ENCODE assay signal across 8 mouse cellular contexts in genomic region chr5:143547866-143548265, GRCm38 (mm10). TPM values are rescaled to one million over a fixed set of nuclear protein-coding genes. Genes with fewer than 3 reads are reported as not detected.
DNase-seq lines count a peak whose midpoint lies in the region; ATAC-seq lines count a peak whose summit lies in the region.

No protein-coding gene starts in this region.

- H3K4me3 ChIP-seq in kidney, embryonic 15.5 days (replicated peaks), result peak overlapping the region; percentile 70
- H3K4me3 ChIP-seq in embryonic facial prominence, embryonic 10.5 days, result peak overlapping the region; percentile 86
- H3K4me3 ChIP-seq in hindbrain, embryonic 14.5 days (replicated peaks; ENCODE audit: low read length), result no peak overlapping the region
- H3K4me3 ChIP-seq in midbrain, embryonic 15.5 days, result peak overlapping the region; percentile 57; the same call in 1 of the 2 replicates

- H3K27ac ChIP-seq in kidney, embryonic 15.5 days, result peak overlapping the region; percentile 83
- no peak overlapping the region; the same call in 1 of the 2 replicates for H3K27ac ChIP-seq in embryonic facial prominence, embryonic 10.5 days (replicated peaks)
- no peak overlapping the region for H3K27ac ChIP-seq in hindbrain, embryonic 14.5 days
- H3K27ac ChIP-seq in midbrain, embryonic 15.5 days, result peak overlapping the region; percentile 88

- peaks cover 11% of the 10 kb centered on the region; the same call in 1 of the 2 replicates for H3K36me3 ChIP-seq in kidney, embryonic 15.5 days
- peaks cover 13% of the 10 kb centered on the region for H3K36me3 ChIP-seq in embryonic facial prominence, embryonic 10.5 days (replicated peaks)
- H3K36me3 ChIP-seq in hindbrain, embryonic 14.5 days (replicated peaks; ENCODE audit: control insufficient read depth, insufficient read depth), result 0 out of 2 replicates have a peak, but pooled peaks cover 5% of the 10 kb centered on the region
- no peaks in the 10 kb centered on the region for H3K36me3 ChIP-seq in midbrain, embryonic 15.5 days (replicated peaks)

- ATAC-seq in kidney, embryonic 15.5 days (replicated peaks; ENCODE audit: low FRiP score), result no peak
- ATAC-seq in hindbrain, embryonic 14.5 days (ENCODE audit: low FRiP score), result no peak
- peak; percentile 38; the same call in 1 of the 2 replicates for ATAC-seq in midbrain, embryonic 15.5 days (replicated peaks)

- DNase-seq in kidney, postnatal 10 days, result no peak
- no peak for DNase-seq in embryonic facial prominence, embryonic 10.5 days (ENCODE audit: low spot score)
- DNase-seq in hindbrain, embryonic 14.5 days (ENCODE audit: low spot score), result no peak
- no peak for DNase-seq in left cerebral cortex, postnatal 25 days (ENCODE audit: low spot score in 2 of 2)
- no peak for DNase-seq in spleen, postnatal 36 days (ENCODE audit: low spot score in 2 of 2)
- DNase-seq in embryo, embryonic 9.5 days (ENCODE audit: extremely low spot score), result no peak

- H3K4me1 ChIP-seq in kidney, embryonic 15.5 days, result peaks cover 22% of the 10 kb centered on the region
- H3K4me1 ChIP-seq in embryonic facial prominence, embryonic 10.5 days, result peaks cover 21% of the 10 kb centered on the region
- peaks cover 29% of the 10 kb centered on the region for H3K4me1 ChIP-seq in hindbrain, embryonic 14.5 days (replicated peaks; ENCODE audit: control insufficient read depth, insufficient read depth, low read length)
- peaks cover 40% of the 10 kb centered on the region for H3K4me1 ChIP-seq in midbrain, embryonic 15.5 days

- intact Hi-C loops in left cerebral cortex, postnatal 25 days (cut with DNase I), result loop anchor here (2.0 to 5.0 kb wide), 4 partner anchors 19 to 216 kb away; partner anchors contain the start of gene Rac1

- no peaks in the 10 kb centered on the region for H3K9me3 ChIP-seq in kidney, embryonic 15.5 days (replicated peaks)
- no peaks in the 10 kb centered on the region for H3K9me3 ChIP-seq in embryonic facial prominence, embryonic 10.5 days
- H3K9me3 ChIP-seq in hindbrain, embryonic 14.5 days (ENCODE audit: control insufficient read depth, low read length), result no peaks in the 10 kb centered on the region
- no peaks in the 10 kb centered on the region for H3K9me3 ChIP-seq in midbrain, embryonic 15.5 days

- 60% methylated on average over 10 of the region's 10 CpGs for WGBS in kidney, embryonic 15.5 days
- 59% methylated on average over 10 of the region's 10 CpGs for WGBS in embryonic facial prominence, embryonic 10.5 days
- WGBS in hindbrain, embryonic 14.5 days, result 58% methylated on average over 10 of the region's 10 CpGs
- 56% methylated on average over 10 of the region's 10 CpGs for WGBS in midbrain, embryonic 15.5 days

- H3K27me3 ChIP-seq in kidney, embryonic 15.5 days, result no peaks in the 10 kb centered on the region
- no peaks in the 10 kb centered on the region for H3K27me3 ChIP-seq in embryonic facial prominence, embryonic 10.5 days (replicated peaks; ENCODE audit: low read depth, poor library complexity, severe bottlenecking)
- no peaks in the 10 kb centered on the region for H3K27me3 ChIP-seq in hindbrain, embryonic 14.5 days (ENCODE audit: control insufficient read depth, insufficient read depth, low read length)
- no peaks in the 10 kb centered on the region for H3K27me3 ChIP-seq in midbrain, embryonic 15.5 days (replicated peaks)

- peak overlapping the region; percentile 94 for H3K4me2 ChIP-seq in kidney, embryonic 15.5 days
- H3K4me2 ChIP-seq in hindbrain, embryonic 14.5 days (replicated peaks), result peak overlapping the region; percentile 21; the same call in 1 of the 2 replicates
- peak overlapping the region; percentile 61; the same call in 1 of the 2 replicates for H3K4me2 ChIP-seq in midbrain, embryonic 15.5 days

- no peak overlapping the region for H3K9ac ChIP-seq in kidney, embryonic 15.5 days
- no peak overlapping the region for H3K9ac ChIP-seq in hindbrain, embryonic 14.5 days
- H3K9ac ChIP-seq in midbrain, embryonic 15.5 days, result no peak overlapping the region

RNA-seq across cellular contexts. Expression of gene Rac1, which starts 20.0 kb away (rescaled TPM):
- polyA plus RNA-seq in kidney, embryonic 15.5 days (2015; fragmentation: Nextera tagmentation; extraction: Ambion mirVana), result 459 and 494 TPM in 2 replicates
- polyA plus RNA-seq in embryonic facial prominence, embryonic 10.5 days (2016; fragmentation: Nextera tagmentation; extraction: Ambion mirVana), result 400 and 407 TPM in 2 replicates
- polyA plus RNA-seq in hindbrain, embryonic 14.5 days (2014; fragmentation: Nextera tagmentation; extraction: Ambion mirVana), result 473 and 504 TPM in 2 replicates
- 389 and 397 TPM in 2 replicates for polyA plus RNA-seq in midbrain, embryonic 15.5 days (2015; fragmentation: Nextera tagmentation; extraction: Ambion mirVana)
- total RNA-seq in left cerebral cortex, postnatal 25 days (2021), result 100 to 1,000 TPM; 354 to 378 TPM

Comparison
In these comparisons a context has a peak if more than half of its experiments do, and no peak if none do; other contexts are left out.
1. H3K27ac ChIP-seq: peak in kidney, embryonic 15.5 days (single experiment) and midbrain, embryonic 15.5 days (single experiment); none in embryonic facial prominence, embryonic 10.5 days (single experiment) and hindbrain, embryonic 14.5 days (single experiment).
2. H3K4me2 ChIP-seq: peak in every context shown above with its lines; median percentile 94 in kidney, embryonic 15.5 days; 61 in midbrain, embryonic 15.5 days; 21 in hindbrain, embryonic 14.5 days.